Mouse (Mus musculus) B cell, adult (primary cell): ENCODE results near the gene Crhr2. TPM values are rescaled to one million over a fixed set of nuclear protein-coding genes. Genes with fewer than 3 reads are reported as not detected.

Experiments used
- total RNA-seq: library from RNA; stranded (reverse); gene quantifications from 4 replicates; pipeline ENCODE4 v1.2.4, GENCODE M21; 2023; ENCODE audit not compliant: inconsistent age

The Crhr2 gene
- not detected in 4 replicates for total RNA-seq

DNA sequence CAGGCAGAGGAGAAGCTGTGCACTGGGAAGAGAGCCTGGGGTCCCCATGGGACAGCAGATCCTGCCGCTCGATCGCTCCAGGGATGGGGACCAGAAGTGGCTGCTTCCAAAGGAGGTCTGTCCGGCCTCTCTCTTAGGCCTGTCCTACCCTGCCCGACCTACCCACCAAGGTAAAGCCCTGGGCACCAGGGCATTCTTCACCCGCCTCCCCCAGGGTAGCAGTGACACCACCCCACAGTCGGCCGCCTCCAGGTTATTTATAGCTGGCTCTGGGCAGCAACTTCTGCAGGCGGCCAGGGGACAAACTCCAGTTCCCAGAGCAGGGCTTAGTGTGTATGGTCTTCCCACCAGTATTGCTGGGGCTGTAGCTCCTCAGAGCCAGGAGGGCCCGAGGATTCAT is at the start of gene Crhr2:
TSS of gene Crhr2 (minus strand) at position 223 of the 400 bp plus-strand sequence.

DNA sequence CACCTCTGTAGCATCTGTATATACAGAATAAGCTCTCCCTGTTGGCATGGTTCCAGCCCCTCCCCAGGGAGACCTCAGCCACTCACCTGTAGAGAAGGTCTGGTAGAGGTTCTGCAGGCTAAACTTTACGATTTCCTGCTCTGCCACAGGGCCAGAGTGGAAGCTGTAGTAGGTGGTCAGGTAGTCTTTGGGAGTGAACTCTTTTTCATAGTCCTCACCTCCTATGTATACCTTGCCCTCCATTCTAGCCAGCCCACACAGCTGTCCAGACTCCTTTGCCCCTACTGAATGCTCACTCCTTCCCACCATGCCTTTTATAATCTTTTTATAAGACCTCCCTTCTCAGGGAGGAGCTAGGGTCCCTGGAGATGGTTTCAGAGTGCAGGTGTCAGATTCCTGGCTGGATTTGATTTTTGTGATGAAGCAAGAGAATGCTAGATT is 41.9 kb upstream of the Crhr2 start, which contains the start of gene Inmt:
TSS of gene Inmt (minus strand) at position 303 of the 441 bp plus-strand sequence.

Other genes starting within 250 kb of the Crhr2 start
- 19.3 to 23.1 TPM (median 19.8 TPM) in 4 replicates for gene Nod1, start 160.4 kb downstream of the Crhr2 start, total RNA-seq
- gene Ggct, start 140.1 kb downstream of the Crhr2 start, total RNA-seq: 23.9 to 28.9 TPM (median 25.4 TPM) in 4 replicates
- 59.2 to 64.6 TPM (median 60.7 TPM) in 4 replicates for gene Gars, start 95.0 kb downstream of the Crhr2 start, total RNA-seq
- not detected in 4 replicates for gene Inmt, start 42.0 kb upstream of the Crhr2 start, total RNA-seq
- not detected in 4 replicates for gene Mindy4, start 70.4 kb upstream of the Crhr2 start, total RNA-seq
- 0.33 to 1.1 TPM (median 0.43 TPM) in 4 replicates for gene Aqp1, start 203.4 kb upstream of the Crhr2 start, total RNA-seq
- gene Ghrhr, start 243.3 kb upstream of the Crhr2 start, total RNA-seq: not detected in 4 replicates